Comparison of ENCODE assay signal across 8 mouse cellular contexts in genomic region chr10:44527651-44528050, GRCm38 (mm10). TPM values are rescaled to one million over a fixed set of nuclear protein-coding genes. Genes with fewer than 3 reads are reported as not detected.
DNase-seq lines count a peak whose midpoint lies in the region; ATAC-seq and TF ChIP-seq lines count a peak whose summit lies in the region.

No protein-coding gene starts in this region.

- H3K4me2 ChIP-seq in forebrain, embryonic 16.5 days (ENCODE audit: low read length) = peak overlapping the region; percentile 30; the same call in 1 of the 2 replicates
- peak overlapping the region; percentile 61 for H3K4me2 ChIP-seq in limb, embryonic 14.5 days (replicated peaks; ENCODE audit: low read depth, low read length, severe bottlenecking)
- peak overlapping the region; percentile 41; the same call in 1 of the 2 replicates for H3K4me2 ChIP-seq in neural tube, embryonic 14.5 days (ENCODE audit: low read depth, low read length)

- peak; percentile 44 for DNase-seq in lung, adult 2 months
- no peak for DNase-seq in lung, postnatal 10 days
- no peak for DNase-seq in limb, embryonic 14.5 days (ENCODE audit: low spot score)
- DNase-seq in cerebellum, adult 8-10 months = no peak
- DNase-seq in Muller cell, postnatal 12 days (ENCODE audit: inconsistent ontology term) = no peak

- peaks cover 2% of the 10 kb centered on the region for H3K4me1 ChIP-seq in lung, adult 2 months (ENCODE audit: control insufficient read depth, insufficient read depth, low read length)
- H3K4me1 ChIP-seq in forebrain, embryonic 16.5 days (replicated peaks; ENCODE audit: control insufficient read depth, insufficient read depth, low read length) = peaks cover 19% of the 10 kb centered on the region
- peaks cover 12% of the 10 kb centered on the region for H3K4me1 ChIP-seq in limb, embryonic 14.5 days (ENCODE audit: control insufficient read depth, insufficient read depth, low read length)
- H3K4me1 ChIP-seq in neural tube, embryonic 14.5 days (ENCODE audit: control insufficient read depth, insufficient read depth, low read length) = peaks cover 10% of the 10 kb centered on the region; the same call in 1 of the 2 replicates

- ATAC-seq in forebrain, embryonic 16.5 days = no peak
- ATAC-seq in limb, embryonic 14.5 days (ENCODE audit: low FRiP score, low read depth) = no peak
- ATAC-seq in neural tube, embryonic 14.5 days (ENCODE audit: low read depth) = no peak
- no peak for ATAC-seq in erythroid progenitor cell, adult 5-6 weeks (replicated peaks; ENCODE audit: low FRiP score, poor library complexity, severe bottlenecking)

- TF ChIP-seq CTCF in lung, adult 2 months (IDR thresholded peaks at IDR 0.05; ENCODE audit: insufficient read depth, low read length) = no peak

- no peaks in the 10 kb centered on the region for H3K9me3 ChIP-seq in forebrain, embryonic 16.5 days (ENCODE audit: control insufficient read depth, low read length)
- no peaks in the 10 kb centered on the region for H3K9me3 ChIP-seq in limb, embryonic 14.5 days (ENCODE audit: control insufficient read depth, low read length)
- H3K9me3 ChIP-seq in neural tube, embryonic 14.5 days (ENCODE audit: control insufficient read depth, low read length) = no peaks in the 10 kb centered on the region

- TF ChIP-seq POLR2A in lung, adult 2 months (IDR thresholded peaks at IDR 0.05; ENCODE audit: borderline replicate concordance, extremely low read depth, low read depth, low read length) = no peak
- TF ChIP-seq POLR2A in limb, embryonic 14.5 days (IDR thresholded peaks at IDR 0.05; ENCODE audit: borderline replicate concordance, extremely low read depth, insufficient read depth, insufficient read length) = no peak

- H3K27ac ChIP-seq in forebrain, embryonic 16.5 days (ENCODE audit: low read length) = no peak overlapping the region
- H3K27ac ChIP-seq in limb, embryonic 14.5 days (replicated peaks; ENCODE audit: low read depth, low read length) = no peak overlapping the region
- no peak overlapping the region for H3K27ac ChIP-seq in neural tube, embryonic 14.5 days (ENCODE audit: low read depth, low read length)

- H3K9ac ChIP-seq in forebrain, embryonic 16.5 days (replicated peaks; ENCODE audit: low read depth, low read length) = no peak overlapping the region
- H3K9ac ChIP-seq in limb, embryonic 14.5 days (ENCODE audit: low read depth, low read length, severe bottlenecking) = no peak overlapping the region
- H3K9ac ChIP-seq in neural tube, embryonic 14.5 days (replicated peaks; ENCODE audit: low read depth, low read length) = no peak overlapping the region

- H3K36me3 ChIP-seq in forebrain, embryonic 16.5 days (ENCODE audit: control insufficient read depth, insufficient read depth) = no peaks in the 10 kb centered on the region
- no peaks in the 10 kb centered on the region for H3K36me3 ChIP-seq in limb, embryonic 14.5 days (ENCODE audit: control insufficient read depth, insufficient read depth, low read length)
- no peaks in the 10 kb centered on the region for H3K36me3 ChIP-seq in neural tube, embryonic 14.5 days (ENCODE audit: control insufficient read depth, insufficient read depth, low read length)

- peaks cover 50% of the 10 kb centered on the region for H3K27me3 ChIP-seq in forebrain, embryonic 16.5 days (replicated peaks; ENCODE audit: control insufficient read depth, insufficient read depth, low read length)
- peaks cover 21% of the 10 kb centered on the region; the same call in 1 of the 2 replicates for H3K27me3 ChIP-seq in limb, embryonic 14.5 days (ENCODE audit: control insufficient read depth, insufficient read depth, low read length)
- peaks cover 31% of the 10 kb centered on the region for H3K27me3 ChIP-seq in neural tube, embryonic 14.5 days (ENCODE audit: control insufficient read depth, insufficient read depth, low read length)

- WGBS in lung, adult 2 months = 5% methylated on average over 16 of the region's 16 CpGs
- 2% methylated on average over 16 of the region's 16 CpGs for WGBS in forebrain, embryonic 16.5 days
- WGBS in limb, embryonic 14.5 days = 1% methylated on average over 16 of the region's 16 CpGs
- under 1% methylated on average over 16 of the region's 16 CpGs for WGBS in neural tube, embryonic 14.5 days

- H3K4me3 ChIP-seq in lung, adult 2 months (replicated peaks; ENCODE audit: extremely low read depth, low read depth, low read length) = peak overlapping the region; percentile 62
- peak overlapping the region; percentile 12 for H3K4me3 ChIP-seq in forebrain, embryonic 16.5 days (replicated peaks; ENCODE audit: low read length)
- peak overlapping the region; percentile 30 for H3K4me3 ChIP-seq in limb, embryonic 14.5 days (replicated peaks; ENCODE audit: low read length)
- peak overlapping the region; percentile 6; the same call in 1 of the 2 replicates for H3K4me3 ChIP-seq in neural tube, embryonic 14.5 days (ENCODE audit: low read depth, low read length)

RNA-seq across cellular contexts. Expression of gene Prdm1, which starts 0.7 kb away (rescaled TPM):
- polyA plus RNA-seq in lung, adult 2 months (2012; rRNA removed) = 4.9 and 7.9 TPM in 2 replicates
- polyA plus RNA-seq in forebrain, embryonic 16.5 days (2015; fragmentation: Nextera tagmentation; extraction: Ambion mirVana) = 0.75 and 0.96 TPM in 2 replicates
- 4.8 and 6.2 TPM in 2 replicates for polyA plus RNA-seq in limb, embryonic 14.5 days (2012; rRNA removed)
- polyA plus RNA-seq in limb, embryonic 14.5 days (2014; fragmentation: Nextera tagmentation; extraction: Ambion mirVana) = 5.7 and 6.1 TPM in 2 replicates
- 0.64 and 0.71 TPM in 2 replicates for polyA plus RNA-seq in neural tube, embryonic 14.5 days (2014; fragmentation: Nextera tagmentation; extraction: Ambion mirVana)
- 1.7 TPM in 1 of 2 replicates, not detected in the other for total RNA-seq in erythroid progenitor cell, adult 5-6 weeks (2015; ENCODE audit: low replicate concordance)
- 0.91 TPM in 1 of 2 replicates, not detected in the other for total RNA-seq in erythroid progenitor cell, adult 5-6 weeks (2017; ENCODE audit: low replicate concordance)

Comparison
In these comparisons a context has a peak if more than half of its experiments do, and no peak if none do; other contexts are left out.
1. H3K4me3 ChIP-seq: peak in every context shown above with its lines; median percentile 62 in lung, adult 2 months; 30 in limb, embryonic 14.5 days; 12 in forebrain, embryonic 16.5 days; 6 in neural tube, embryonic 14.5 days.